Comparison of ENCODE assay signal across 9 mouse cellular contexts in the genomic region with DNA sequence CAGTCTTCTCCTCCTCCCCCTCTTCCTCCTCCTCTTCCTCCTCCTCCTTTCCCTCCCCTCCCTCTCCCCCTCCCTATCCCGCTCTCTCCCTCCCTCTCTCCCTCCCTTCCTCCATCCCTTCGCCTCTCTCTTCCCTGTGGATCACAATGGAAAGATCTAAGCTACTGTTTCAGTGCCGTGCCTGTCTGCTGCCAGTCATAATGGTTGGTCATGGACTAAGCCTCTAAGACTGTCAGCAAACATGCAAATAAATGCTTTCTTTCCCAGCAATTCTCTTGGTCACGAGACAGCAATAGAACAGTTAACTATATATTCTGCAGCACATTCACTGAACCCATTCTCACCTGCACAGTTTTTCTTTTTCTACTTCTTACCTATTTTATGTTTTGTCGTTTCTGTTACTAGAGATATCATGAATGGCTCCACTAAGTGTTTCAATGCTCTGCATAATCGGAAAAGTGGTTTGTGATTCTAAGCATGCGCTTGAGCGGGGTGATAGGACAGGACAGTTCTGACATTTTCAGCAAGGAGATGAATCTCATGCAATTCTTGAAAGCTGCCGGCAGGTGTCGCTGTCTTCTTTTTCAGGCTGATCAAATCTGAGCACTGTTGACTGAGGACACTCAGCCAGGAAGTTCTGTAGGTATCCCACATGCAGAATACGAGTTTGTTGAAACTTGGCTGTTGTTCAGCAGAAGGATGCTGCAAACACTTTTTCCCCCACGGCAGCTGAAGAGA. TPM values are rescaled to one million over a fixed set of nuclear protein-coding genes. Genes with fewer than 3 reads are reported as not detected.
DNase-seq lines count a peak whose midpoint lies in the region; ATAC-seq lines count a peak whose summit lies in the region.
"Had no signal": no experiment of that assay in that cellular context is flagged by ENCODE, and none has a peak within 500 bp of the region (broad histone marks: within the 10 kb centered on the region; RNA-seq: fewer than 3 reads in every experiment).

No protein-coding gene starts in this region.

- peak; percentile 88 for DNase-seq in heart, adult 11 months
- no peak for DNase-seq in heart, postnatal 25 days (ENCODE audit: low spot score)
- peak; percentile 74 for DNase-seq in adrenal gland, postnatal 14 days
- peak; percentile 78 for DNase-seq in embryonic facial prominence, embryonic 11.5 days (ENCODE audit: low spot score)
- DNase-seq in kidney, postnatal 10 days = peak; percentile 80
- DNase-seq in skeletal muscle tissue, adult 2 months (ENCODE audit: low read depth, low spot score) = peak; percentile 64

- no peaks in the 10 kb centered on the region for H3K9me3 ChIP-seq in embryonic facial prominence, embryonic 11.5 days (replicated peaks; ENCODE audit: control insufficient read depth, low read length)
- no peaks in the 10 kb centered on the region for H3K9me3 ChIP-seq in heart, embryonic 15.5 days (replicated peaks)
- H3K9me3 ChIP-seq in megakaryocyte, embryonic 14.5 days = no peaks in the 10 kb centered on the region

- no peaks in the 10 kb centered on the region for H3K27me3 ChIP-seq in embryonic facial prominence, embryonic 11.5 days (ENCODE audit: control insufficient read depth, insufficient read depth, low read length)
- no peaks in the 10 kb centered on the region for H3K27me3 ChIP-seq in heart, embryonic 15.5 days
- no peaks in the 10 kb centered on the region for H3K27me3 ChIP-seq in megakaryocyte, embryonic 14.5 days (replicated peaks)

- no peak overlapping the region for H3K9ac ChIP-seq in embryonic facial prominence, embryonic 11.5 days (replicated peaks; ENCODE audit: low read length)
- H3K9ac ChIP-seq in heart, embryonic 15.5 days = no peak overlapping the region

- H3K4me1 ChIP-seq in embryonic facial prominence, embryonic 11.5 days (ENCODE audit: control insufficient read depth, insufficient read depth, low read length) = no peaks in the 10 kb centered on the region
- H3K4me1 ChIP-seq in heart, embryonic 15.5 days (replicated peaks) = 0 out of 2 replicates have a peak, but pooled peaks cover 4% of the 10 kb centered on the region
- peaks cover 19% of the 10 kb centered on the region for H3K4me1 ChIP-seq in megakaryocyte, embryonic 14.5 days

- no peak for ATAC-seq in embryonic facial prominence, embryonic 11.5 days (replicated peaks; ENCODE audit: insufficient number of reproducible peaks, low FRiP score, low TSS enrichment, low read depth)
- 0 out of 2 replicates have a peak, but pooled peaks have one; percentile 31 for ATAC-seq in heart, embryonic 15.5 days (replicated peaks; ENCODE audit: insufficient number of reproducible peaks, insufficient read depth, low FRiP score, low read depth)

- H3K4me2 ChIP-seq in embryonic facial prominence, embryonic 11.5 days (ENCODE audit: low read depth, low read length) = no peak overlapping the region
- no peak overlapping the region for H3K4me2 ChIP-seq in heart, embryonic 15.5 days

- intact Hi-C loops in heart, postnatal 25 days (cut with DNase I) = loop anchor here (2.0 to 5.0 kb wide), 3 partner anchors 50 to 402 kb away; no protein-coding TSS in a partner anchor

- no peak overlapping the region for H3K4me3 ChIP-seq in embryonic facial prominence, embryonic 11.5 days (ENCODE audit: low read depth, low read length)
- no peak overlapping the region for H3K4me3 ChIP-seq in heart, embryonic 15.5 days
- peak overlapping the region; percentile 8 for H3K4me3 ChIP-seq in megakaryocyte, embryonic 14.5 days (replicated peaks)
- H3K4me3 ChIP-seq: myocyte had no signal

- H3K27ac ChIP-seq in embryonic facial prominence, embryonic 11.5 days (replicated peaks; ENCODE audit: low read depth, low read length) = no peak overlapping the region
- no peak overlapping the region for H3K27ac ChIP-seq in heart, embryonic 15.5 days

- 25% methylated on average over 12 of the region's 12 CpGs for WGBS in embryonic facial prominence, embryonic 11.5 days
- WGBS in heart, embryonic 15.5 days = 23% methylated on average over 12 of the region's 12 CpGs

- H3K36me3 ChIP-seq in embryonic facial prominence, embryonic 11.5 days (replicated peaks; ENCODE audit: control insufficient read depth, insufficient read depth, low read depth, low read length) = no peaks in the 10 kb centered on the region
- H3K36me3 ChIP-seq in heart, embryonic 15.5 days = no peaks in the 10 kb centered on the region
- H3K36me3 ChIP-seq in megakaryocyte, embryonic 14.5 days (replicated peaks; ENCODE audit: low read length) = peaks cover 10% of the 10 kb centered on the region

RNA-seq across cellular contexts. Expression of a gene that starts 17.5 kb away (rescaled TPM):
- 10 to 100 TPM; 16.6 to 16.7 TPM for total RNA-seq in heart, postnatal 25 days (2021)
- 19.8 and 23.4 TPM in 2 replicates for total RNA-seq in adrenal gland, postnatal 14 days (2021)
- 25.5 and 26.6 TPM in 2 replicates for polyA plus RNA-seq in embryonic facial prominence, embryonic 11.5 days (2014; fragmentation: Nextera tagmentation; extraction: Ambion mirVana)
- 26.1 and 28.6 TPM in 2 replicates for polyA plus RNA-seq in heart, embryonic 15.5 days (2015; fragmentation: Nextera tagmentation; extraction: Ambion mirVana)
- polyA plus RNA-seq in megakaryocyte, embryonic 14.5 days (2012; ENCODE audit: insufficient read depth, low replicate concordance) = 6.3 and 7.1 TPM in 2 replicates

RNA-seq across cellular contexts. Expression of a gene that starts 39.2 kb away (rescaled TPM):
- total RNA-seq in heart, postnatal 25 days (2021) = 100 to 1,000 TPM; 141 to 158 TPM
- 134 and 144 TPM in 2 replicates for total RNA-seq in adrenal gland, postnatal 14 days (2021)
- polyA plus RNA-seq in embryonic facial prominence, embryonic 11.5 days (2014; fragmentation: Nextera tagmentation; extraction: Ambion mirVana) = 252 and 253 TPM in 2 replicates
- 203 and 207 TPM in 2 replicates for polyA plus RNA-seq in heart, embryonic 15.5 days (2015; fragmentation: Nextera tagmentation; extraction: Ambion mirVana)
- 12.1 TPM in 1 of 2 replicates, not detected in the other for polyA plus RNA-seq in megakaryocyte, embryonic 14.5 days (2012; ENCODE audit: insufficient read depth, low replicate concordance)

Comparison
In these comparisons a context has a peak if more than half of its experiments do, and no peak if none do; other contexts are left out.
1. RNA of a gene that starts 39.2 kb away (polyA plus RNA-seq): 252 to 253 TPM in embryonic facial prominence, embryonic 11.5 days and 203 to 207 TPM in heart, embryonic 15.5 days; 12.1 TPM in megakaryocyte, embryonic 14.5 days; every median in the first group is over 10 times any median in the second.